In the genomic region with DNA sequence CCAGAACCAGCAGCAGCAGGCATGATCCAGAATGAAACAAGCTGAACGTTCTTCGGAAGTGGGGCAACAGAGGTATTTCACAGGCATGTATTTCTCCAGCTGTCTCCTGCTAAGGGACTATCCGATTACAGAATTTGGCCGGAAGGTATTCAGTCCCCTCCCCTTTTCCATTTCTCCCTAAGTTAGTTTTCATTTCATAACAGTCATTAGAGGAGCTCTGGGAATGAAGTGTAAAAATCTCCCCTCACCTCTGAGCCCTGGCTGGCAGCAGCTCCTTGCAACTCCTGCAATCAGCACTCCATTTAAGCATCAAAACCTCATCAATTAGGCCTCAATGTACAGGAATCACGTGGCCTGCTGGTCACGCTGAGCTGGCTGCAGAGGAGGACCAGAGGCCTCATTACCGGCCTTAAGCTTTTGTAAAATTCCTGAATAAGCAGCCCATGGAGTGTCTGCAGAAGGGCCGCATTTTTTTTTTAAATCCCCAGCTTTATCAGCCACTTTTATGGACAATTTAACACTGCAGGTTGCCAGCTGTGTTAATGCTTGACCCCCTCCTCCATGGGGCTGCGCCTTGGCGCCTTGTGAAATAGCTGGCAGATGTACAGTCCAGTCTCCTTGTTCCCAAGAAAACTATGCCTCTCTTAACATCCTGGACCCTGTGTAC, we compare ENCODE assay signal across 9 mouse cellular contexts.
DNase-seq lines count a peak whose midpoint lies in the region; ATAC-seq lines count a peak whose summit lies in the region.
"Had no signal": no experiment of that assay in that cellular context is flagged by ENCODE, and none has a peak within 500 bp of the region (broad histone marks: within the 10 kb centered on the region; RNA-seq: fewer than 3 reads in every experiment).

No protein-coding gene starts in this region.

- ATAC-seq in forebrain, embryonic 15.5 days (replicated peaks) = peak; percentile 61; the same call in 1 of the 2 replicates
- ATAC-seq in limb, embryonic 11.5 days (ENCODE audit: insufficient number of reproducible peaks, low FRiP score, low TSS enrichment, low read depth) = peak; percentile 84

- H3K27me3 ChIP-seq in forebrain, embryonic 15.5 days = no peaks in the 10 kb centered on the region
- H3K27me3 ChIP-seq in limb, embryonic 11.5 days (ENCODE audit: control insufficient read depth, insufficient read depth, low read length) = no peaks in the 10 kb centered on the region

- H3K27ac ChIP-seq in forebrain, embryonic 15.5 days (replicated peaks) = no peak overlapping the region
- no peak overlapping the region for H3K27ac ChIP-seq in limb, embryonic 11.5 days (replicated peaks; ENCODE audit: low read depth, low read length)
- H3K27ac ChIP-seq: left cerebral cortex, adult 2 months had no signal

- peak; percentile 6 for DNase-seq in lung, postnatal 10 days
- no peak for DNase-seq in lung, postnatal 14 days
- peak; percentile 83 for DNase-seq in limb, embryonic 11.5 days (ENCODE audit: low spot score)
- peak; percentile 21 for DNase-seq in skeletal muscle tissue, adult 2 months (ENCODE audit: low read depth, low spot score)
- DNase-seq in right cerebral cortex, adult 2 months (ENCODE audit: low spot score in 2 of 2) = no peak
- DNase-seq in natural killer cell, adult 2 months (ENCODE audit: low spot score in 2 of 2) = no peak
- DNase-seq in frontal cortex, postnatal 25 days (ENCODE audit: low spot score in 2 of 2) = no peak

- H3K4me1 ChIP-seq in forebrain, embryonic 15.5 days = peaks cover 7% of the 10 kb centered on the region
- 0 out of 2 replicates have a peak, but pooled peaks cover 3% of the 10 kb centered on the region for H3K4me1 ChIP-seq in limb, embryonic 11.5 days (ENCODE audit: control insufficient read depth, insufficient read depth, low read length)

- H3K9me3 ChIP-seq in forebrain, embryonic 15.5 days = no peaks in the 10 kb centered on the region
- no peaks in the 10 kb centered on the region for H3K9me3 ChIP-seq in limb, embryonic 11.5 days (ENCODE audit: control insufficient read depth, low read length)

- H3K4me2 ChIP-seq in forebrain, embryonic 15.5 days (replicated peaks) = no peak overlapping the region
- no peak overlapping the region for H3K4me2 ChIP-seq in limb, embryonic 11.5 days (ENCODE audit: low read depth, severe bottlenecking)

- no peak overlapping the region for H3K4me3 ChIP-seq in forebrain, embryonic 15.5 days
- no peak overlapping the region for H3K4me3 ChIP-seq in limb, embryonic 11.5 days (ENCODE audit: low read depth, low read length)
- H3K4me3 ChIP-seq: left cerebral cortex, adult 2 months had no signal

- WGBS in forebrain, embryonic 15.5 days = 10% methylated on average over 10 of the region's 10 CpGs
- 20% methylated on average over 10 of the region's 10 CpGs for WGBS in limb, embryonic 11.5 days

- no peak overlapping the region for H3K9ac ChIP-seq in forebrain, embryonic 15.5 days (replicated peaks)
- no peak overlapping the region for H3K9ac ChIP-seq in limb, embryonic 11.5 days (ENCODE audit: low read length)

- H3K36me3 ChIP-seq in forebrain, embryonic 15.5 days = no peaks in the 10 kb centered on the region
- H3K36me3 ChIP-seq in limb, embryonic 11.5 days (ENCODE audit: control insufficient read depth, insufficient read depth, low read length) = no peaks in the 10 kb centered on the region

Comparison
In these comparisons a context has a peak if more than half of its experiments do, and no peak if none do; other contexts are left out.
1. DNase-seq: peak in lung, postnatal 10 days (single experiment), limb, embryonic 11.5 days (single experiment) and skeletal muscle tissue, adult 2 months (single experiment); none in lung, postnatal 14 days (single experiment), right cerebral cortex, adult 2 months (0 of 2), natural killer cell, adult 2 months (0 of 2) and frontal cortex, postnatal 25 days (0 of 2).